ENCODE assay signal across 8 mouse cellular contexts in the genomic region with DNA sequence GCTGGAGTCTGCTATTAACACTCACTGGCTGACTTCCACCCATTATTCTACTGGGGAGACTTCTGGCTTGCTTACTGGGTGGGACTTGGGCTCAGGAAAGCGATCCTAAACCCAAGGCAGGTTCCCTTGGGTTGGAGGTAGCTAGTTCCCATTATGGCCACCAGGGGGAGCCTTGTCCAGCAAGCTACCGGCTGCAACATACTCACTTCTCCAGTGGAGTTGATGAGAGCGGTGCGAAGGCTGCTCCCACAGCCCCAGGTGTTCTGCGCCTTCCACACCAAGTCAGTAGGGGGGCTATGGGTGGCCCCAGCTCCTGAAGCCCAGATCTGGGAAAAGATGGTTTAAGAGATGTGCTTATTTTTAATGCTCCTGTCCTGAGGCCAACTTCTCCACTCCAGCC. TPM values are rescaled to one million over a fixed set of nuclear protein-coding genes. Genes with fewer than 3 reads are reported as not detected.
DNase-seq lines count a peak whose midpoint lies in the region; ATAC-seq and TF ChIP-seq lines count a peak whose summit lies in the region.

No protein-coding gene starts in this region.

- peak; percentile 90 for DNase-seq in CD4-positive, CD25-positive, alpha-beta regulatory T cell, adult 2 months (ENCODE audit: low read depth, low spot score)
- peak; percentile 72 for DNase-seq in adipocyte (ENCODE audit: low spot score)
- peak; percentile 64 for DNase-seq in embryo, embryonic 11.5 days (ENCODE audit: low read depth, low spot score)
- peak; percentile 88 to 90 for DNase-seq in kidney, postnatal 4 days
- DNase-seq in lung, postnatal 0 days (ENCODE audit: low spot score): peak; percentile 74
- peak; percentile 66 for DNase-seq in ovary, postnatal 36 days (ENCODE audit: low spot score)
- DNase-seq in thymus, postnatal 25 days: peak; percentile 79

- no peak overlapping the region for H3K4me3 ChIP-seq in heart, embryonic 12.5 days
- H3K4me3 ChIP-seq in lung, postnatal 0 days (ENCODE audit: low read depth, low read length): no peak overlapping the region

- peaks cover 12% of the 10 kb centered on the region for H3K4me1 ChIP-seq in heart, embryonic 12.5 days (replicated peaks)
- H3K4me1 ChIP-seq in lung, postnatal 0 days (ENCODE audit: insufficient read depth, low read depth, low read length): peaks cover 6% of the 10 kb centered on the region; the same call in 1 of the 2 replicates

- H3K36me3 ChIP-seq in heart, embryonic 12.5 days: peaks cover 56% of the 10 kb centered on the region
- peaks cover 31% of the 10 kb centered on the region for H3K36me3 ChIP-seq in lung, postnatal 0 days (ENCODE audit: insufficient read depth, low read length)

- no peak for TF ChIP-seq EP300 in lung, postnatal 0 days (IDR thresholded peaks at IDR 0.05)

- H3K27me3 ChIP-seq in heart, embryonic 12.5 days (replicated peaks): peaks cover 44% of the 10 kb centered on the region
- H3K27me3 ChIP-seq in lung, postnatal 0 days (replicated peaks; ENCODE audit: insufficient read depth, low read length): 0 out of 2 replicates have a peak, but pooled peaks cover 7% of the 10 kb centered on the region

- ATAC-seq in heart, embryonic 12.5 days (ENCODE audit: insufficient number of reproducible peaks, low FRiP score): peak; percentile 34; the same call in 1 of the 2 replicates
- peak; percentile 40 for ATAC-seq in lung, postnatal 0 days

- no peaks in the 10 kb centered on the region for H3K9me3 ChIP-seq in heart, embryonic 12.5 days (replicated peaks)
- no peaks in the 10 kb centered on the region for H3K9me3 ChIP-seq in lung, postnatal 0 days (ENCODE audit: low read length)

- H3K27ac ChIP-seq in heart, embryonic 12.5 days (ENCODE audit: poor library complexity, severe bottlenecking): no peak overlapping the region
- H3K27ac ChIP-seq in lung, postnatal 0 days (ENCODE audit: low read length): no peak overlapping the region

- 11% methylated on average over 5 of the region's 5 CpGs for WGBS in heart, embryonic 12.5 days
- WGBS in lung, postnatal 0 days: 16% methylated on average over 5 of the region's 5 CpGs

- TF ChIP-seq CTCF in lung, postnatal 0 days (IDR thresholded peaks at IDR 0.05): peak; percentile 95

- no peak overlapping the region for H3K9ac ChIP-seq in heart, embryonic 12.5 days
- no peak overlapping the region for H3K9ac ChIP-seq in lung, postnatal 0 days (replicated peaks; ENCODE audit: low read depth)

- no peak overlapping the region for H3K4me2 ChIP-seq in heart, embryonic 12.5 days
- H3K4me2 ChIP-seq in lung, postnatal 0 days (replicated peaks; ENCODE audit: low read depth, low read length): no peak overlapping the region

RNA-seq across cellular contexts. Expression of a gene that starts 22.6 kb away (rescaled TPM):
- polyA plus RNA-seq in heart, embryonic 12.5 days (2016; fragmentation: Nextera tagmentation; extraction: Ambion mirVana): 0.92 and 1.3 TPM in 2 replicates
- 9.0 and 9.2 TPM in 2 replicates for polyA plus RNA-seq in lung, postnatal 0 days (2015; fragmentation: Nextera tagmentation; extraction: Ambion mirVana)

RNA-seq across cellular contexts. Expression of a gene that starts 26.1 kb away (rescaled TPM):
- polyA plus RNA-seq in heart, embryonic 12.5 days (2016; fragmentation: Nextera tagmentation; extraction: Ambion mirVana): 108 and 113 TPM in 2 replicates
- polyA plus RNA-seq in lung, postnatal 0 days (2015; fragmentation: Nextera tagmentation; extraction: Ambion mirVana): 185 and 216 TPM in 2 replicates

RNA-seq across cellular contexts. Expression of a gene that starts 48.6 kb away (rescaled TPM):
- polyA plus RNA-seq in heart, embryonic 12.5 days (2016; fragmentation: Nextera tagmentation; extraction: Ambion mirVana): 11.8 and 13.9 TPM in 2 replicates
- 2.6 and 3.4 TPM in 2 replicates for polyA plus RNA-seq in lung, postnatal 0 days (2015; fragmentation: Nextera tagmentation; extraction: Ambion mirVana)

RNA-seq across cellular contexts. Expression of a gene that starts 58.7 kb away (rescaled TPM):
- polyA plus RNA-seq in heart, embryonic 12.5 days (2016; fragmentation: Nextera tagmentation; extraction: Ambion mirVana): 14.1 and 14.3 TPM in 2 replicates
- 9.3 and 11.3 TPM in 2 replicates for polyA plus RNA-seq in lung, postnatal 0 days (2015; fragmentation: Nextera tagmentation; extraction: Ambion mirVana)
